Mouse (Mus musculus) olfactory bulb, adult 2 months (tissue): ENCODE data around the gene Gm20403.

Experiments used
- CTCF ChIP-seq: fragments of 200-500 bp; IDR thresholded peaks from 2 replicates; pipeline ENCODE4 v1.5.1; 2012; ENCODE audit warnings: low read depth, mild to moderate bottlenecking, low read length, moderate library complexity; ENCODE audit not compliant: insufficient read depth
- POLR2A ChIP-seq: fragments of 200-500 bp; IDR thresholded peaks from 2 replicates; pipeline ENCODE4 v1.6.1; 2012; ENCODE audit warnings: mild to moderate bottlenecking, low read depth, low read length, moderate library complexity; ENCODE audit not compliant: insufficient read depth

- TF ChIP-seq POLR2A (no peak), CTCF (no peak)
These were observed 30.9 kb upstream of the Gm20403 start for GRCm38 (mm10) chr12:55017119-55017721.
